Mouse (Mus musculus) heart, postnatal 0 days (tissue): ENCODE measurements at regions not wholly inside any gene's neighbourhood (a gene's known extent, or its start where the extent isn't known, plus 50 kb on each side); places are given as distances from the start of the nearest gene placed in this dataset.
"Not testable (repeated sequence)": the region's sequence is repeated elsewhere in the genome, so short reads cannot be mapped to it uniquely, and the experiment has no call there.

Source experiments
- CTCF ChIP-seq: IDR thresholded peaks from 2 replicates; pipeline ENCODE4 v1.5.1; 2016; ENCODE audit warnings: antibody characterized with exemption, control low read depth, low read depth
- EP300 ChIP-seq: IDR thresholded peaks from 2 replicates; pipeline ENCODE4 v1.6.1; 2016; ENCODE audit warnings: antibody characterized with exemption, low read depth

- not testable (repeated sequence) for TF ChIP-seq CTCF, EP300
Measured at GRCm38 (mm10) chr19:29868681-29869080, 55.9 kb upstream of the Ranbp6 start.
